Mouse (Mus musculus) frontal cortex, postnatal 14 days (tissue): ENCODE data around the gene Rnf10.

Experiments used
- DNase-seq, 2 experiments: peaks; one replicate each; pipeline ENCODE4 v3.0.0; 2022; ENCODE audit warnings: low spot score in 2 of 2

Gene Rnf10

GRCm38 (mm10) chr5:115194626-115195221 is 78.0 kb downstream of the Rnf10 start:
- no peak for DNase-seq

- no peak for DNase-seq
Measured at GRCm38 (mm10) chr5:115193669-115194625, 78.8 kb downstream of the Rnf10 start, which contains the start of gene Cabp1. TSS of gene Cabp1 (minus strand) at chr5:115194381.

GRCm38 (mm10) chr5:115193226-115193625 is 79.5 kb downstream of the Rnf10 start:
- DNase-seq: no peak

GRCm38 (mm10) chr5:115192828-115193195 is 79.9 kb downstream of the Rnf10 start:
- DNase-seq: no peak

GRCm38 (mm10) chr5:115191880-115192827 is 80.5 kb downstream of the Rnf10 start:
- DNase-seq: no peak
